Mouse (Mus musculus): ENCODE measurements around the gene Gm45521. TPM values are rescaled to one million over a fixed set of nuclear protein-coding genes. Genes with fewer than 3 reads are reported as not detected.

Gm45521 gene
- polyA plus RNA-seq, 1 experiment from 2014 or later, result not detected

DNA sequence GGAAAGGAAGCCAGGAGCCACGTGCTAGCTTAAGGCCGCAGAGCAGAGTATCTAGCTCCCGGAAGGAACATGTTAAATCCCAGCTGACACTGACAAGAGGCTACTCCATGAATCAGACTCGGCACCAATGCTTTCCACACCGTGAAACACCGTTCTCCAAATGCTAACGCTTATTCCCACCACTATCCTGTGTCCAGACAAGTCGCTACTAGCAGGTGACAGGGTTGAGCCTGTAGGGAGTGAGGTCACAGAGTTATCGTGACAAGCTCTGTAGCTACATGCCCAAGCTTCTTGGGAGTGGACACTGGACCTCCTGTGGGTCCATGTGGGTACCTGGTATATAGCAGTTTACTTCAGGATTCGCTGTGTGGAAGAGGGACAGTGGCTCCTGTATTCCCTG lies 661 bp upstream of the Gm45521 start:
- H3K9me3 ChIP-seq (replicated peaks), result no peaks in the 10 kb centered on the region
- no peak overlapping the region for H3K9ac ChIP-seq
- H3K4me3 ChIP-seq, result no peak overlapping the region
- 77% methylated on average over 10 of the region's 10 CpGs for WGBS (ENCODE audit: insufficient replicate concordance)
- no peak overlapping the region for H3K4me2 ChIP-seq
- H3K4me1 ChIP-seq, result peaks cover 9% of the 10 kb centered on the region
- no peaks in the 10 kb centered on the region for H3K36me3 ChIP-seq
- no peak overlapping the region for H3K27ac ChIP-seq
- H3K27me3 ChIP-seq (replicated peaks), result no peaks in the 10 kb centered on the region
- no peak for ATAC-seq

DNA sequence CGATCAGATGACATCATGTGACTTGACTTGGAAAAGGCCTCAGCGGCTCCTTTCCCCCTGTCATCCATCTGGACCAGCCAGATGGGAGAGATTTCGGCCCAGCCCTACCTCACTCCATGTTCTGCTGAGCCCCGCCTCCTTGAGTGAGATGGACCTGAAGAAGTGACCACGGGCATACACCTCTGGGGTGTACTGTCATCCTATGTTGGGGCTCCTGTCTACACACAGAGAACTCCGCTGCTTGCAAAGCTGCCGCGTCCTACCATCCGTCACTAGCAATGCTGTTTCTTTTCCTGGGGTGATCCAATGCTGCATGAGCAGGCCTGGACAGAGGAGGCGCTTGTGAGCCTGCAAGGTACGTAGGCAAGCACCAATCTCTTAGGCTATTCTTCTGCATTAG lies 3.5 kb downstream of the Gm45521 start:
- Histone ChIP-seq H3K27me3 (replicated peaks) (no peaks in the 10 kb centered on the region), H3K4me3 (no peak overlapping the region), H3K27ac (no peak overlapping the region), H3K4me2 (no peak overlapping the region), H3K9me3 (replicated peaks) (no peaks in the 10 kb centered on the region), H3K9ac (no peak overlapping the region), H3K4me1 (no peaks in the 10 kb centered on the region), H3K36me3 (no peaks in the 10 kb centered on the region)
- 53% methylated on average over 11 of the region's 11 CpGs for WGBS (ENCODE audit: insufficient replicate concordance)
- ATAC-seq, result no peak

DNA sequence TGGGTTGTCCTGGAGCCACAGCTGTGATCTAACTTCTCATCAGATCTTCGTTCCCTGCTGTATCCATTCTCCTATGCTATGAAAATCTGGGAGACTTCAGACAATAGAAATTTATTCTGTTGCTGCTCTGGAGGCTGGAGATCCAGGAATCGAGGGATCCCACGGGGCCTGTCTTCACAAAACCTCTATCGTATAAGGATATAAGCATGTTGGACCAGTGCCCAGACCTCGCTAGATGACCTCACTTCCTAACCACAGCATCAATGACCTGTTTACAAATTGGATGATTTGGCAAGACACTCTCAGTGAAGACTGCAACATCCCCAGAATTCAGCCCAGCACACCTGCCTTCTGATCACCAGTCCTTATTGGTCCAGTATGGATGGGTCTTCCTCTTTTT lies 4.6 kb downstream of the Gm45521 start:
- 64% methylated on average over 5 of the region's 5 CpGs for WGBS (ENCODE audit: insufficient replicate concordance)
- no peaks in the 10 kb centered on the region for H3K36me3 ChIP-seq
- no peak overlapping the region for H3K9ac ChIP-seq
- no peak overlapping the region for H3K4me3 ChIP-seq
- no peak overlapping the region for H3K27ac ChIP-seq
- no peaks in the 10 kb centered on the region for H3K27me3 ChIP-seq (replicated peaks)
- H3K4me2 ChIP-seq, result no peak overlapping the region
- no peaks in the 10 kb centered on the region for H3K4me1 ChIP-seq
- no peaks in the 10 kb centered on the region for H3K9me3 ChIP-seq (replicated peaks)
- ATAC-seq, result no peak

DNA sequence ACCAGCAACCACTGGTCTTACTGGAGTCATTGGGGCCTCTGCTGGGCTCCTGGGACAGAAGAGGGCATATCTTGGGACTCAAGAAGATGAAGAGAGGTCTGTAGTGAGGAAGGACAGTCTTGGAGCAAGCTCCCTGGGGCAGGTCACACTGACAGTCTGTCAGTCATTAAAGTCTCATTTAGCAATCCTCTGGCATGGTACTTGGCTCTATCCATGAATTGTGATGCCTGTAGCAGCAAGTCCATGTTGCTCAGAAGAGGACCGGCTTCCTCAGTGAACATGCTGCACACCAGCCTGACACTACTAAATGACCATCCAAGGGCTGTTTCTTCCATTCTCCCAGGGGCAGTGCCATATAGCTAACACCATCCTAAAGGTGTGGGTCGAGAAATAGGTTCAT lies 5.5 kb downstream of the Gm45521 start:
- H3K27me3 ChIP-seq (replicated peaks), result no peaks in the 10 kb centered on the region
- no peak overlapping the region for H3K27ac ChIP-seq
- no peaks in the 10 kb centered on the region for H3K36me3 ChIP-seq
- H3K4me1 ChIP-seq, result no peaks in the 10 kb centered on the region
- no peaks in the 10 kb centered on the region for H3K9me3 ChIP-seq (replicated peaks)
- H3K9ac ChIP-seq, result no peak overlapping the region
- H3K4me2 ChIP-seq, result no peak overlapping the region
- 57% methylated on average over 2 of the region's 2 CpGs for WGBS (ENCODE audit: insufficient replicate concordance)
- no peak for ATAC-seq
- H3K4me3 ChIP-seq, result no peak overlapping the region

DNA sequence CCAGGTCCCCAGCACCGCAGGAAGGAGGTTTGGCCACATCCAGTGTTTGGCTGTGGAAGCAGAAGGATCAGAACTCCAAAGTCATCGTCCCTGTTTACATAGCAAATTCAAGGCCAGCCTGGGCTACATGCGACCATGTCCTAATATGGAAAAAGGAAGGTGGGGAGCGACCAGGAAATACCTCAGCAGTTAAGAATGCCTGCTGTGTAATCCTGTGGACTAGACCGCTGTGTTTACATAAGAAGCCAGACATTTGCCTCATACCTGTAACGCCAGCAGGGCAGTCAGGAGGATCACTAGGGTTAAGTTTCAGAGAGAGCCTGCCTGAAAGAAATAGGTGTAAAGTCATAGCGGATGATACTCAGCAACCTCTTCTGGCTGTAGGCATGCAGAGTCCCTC lies 6.1 kb downstream of the Gm45521 start:
- Histone ChIP-seq H3K4me1 (no peaks in the 10 kb centered on the region), H3K4me2 (no peak overlapping the region), H3K27ac (no peak overlapping the region), H3K9me3 (replicated peaks) (no peaks in the 10 kb centered on the region), H3K36me3 (no peaks in the 10 kb centered on the region), H3K27me3 (replicated peaks) (no peaks in the 10 kb centered on the region), H3K4me3 (no peak overlapping the region), H3K9ac (no peak overlapping the region)
- 51% methylated on average over 7 of the region's 7 CpGs for WGBS (ENCODE audit: insufficient replicate concordance)
- ATAC-seq, result no peak

DNA sequence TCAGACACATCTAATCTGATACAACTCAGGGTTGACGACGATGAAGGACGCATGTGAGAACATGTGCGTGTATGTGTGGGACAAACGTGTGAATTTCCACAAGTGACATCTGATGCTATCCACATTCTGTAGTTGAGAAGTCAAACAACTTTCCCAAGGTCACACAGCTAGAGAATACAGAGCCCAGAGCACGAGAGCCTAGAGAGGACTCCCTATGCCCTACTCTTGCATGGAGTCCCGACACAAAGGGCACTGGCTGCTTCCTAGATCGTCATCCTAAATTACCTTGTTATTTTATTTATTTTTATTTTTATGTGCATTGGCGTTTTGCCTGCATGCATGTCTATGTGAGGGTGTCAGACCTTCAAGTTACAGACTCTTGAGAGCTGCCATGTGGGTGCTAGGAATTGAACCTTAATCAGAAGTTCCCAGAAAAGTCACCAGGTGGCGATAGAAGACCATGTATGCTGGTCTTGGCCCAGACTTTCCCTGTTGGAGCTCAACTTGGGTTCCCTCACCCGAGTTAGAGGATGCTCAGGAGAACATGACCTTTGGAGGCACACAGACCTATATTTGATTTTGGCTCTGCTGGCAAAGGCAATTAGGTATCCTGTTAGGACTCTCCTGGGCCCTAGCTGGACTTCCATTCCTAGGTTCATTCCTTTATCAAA lies 7.3 kb downstream of the Gm45521 start:
- Histone ChIP-seq H3K27ac (no peak overlapping the region), H3K4me1 (no peaks in the 10 kb centered on the region), H3K4me3 (no peak overlapping the region), H3K27me3 (replicated peaks) (no peaks in the 10 kb centered on the region), H3K36me3 (no peaks in the 10 kb centered on the region), H3K4me2 (no peak overlapping the region), H3K9ac (no peak overlapping the region), H3K9me3 (replicated peaks) (no peaks in the 10 kb centered on the region)
- WGBS (ENCODE audit: insufficient replicate concordance), result 48% methylated on average over 11 of the region's 11 CpGs
- ATAC-seq, result no peak

DNA sequence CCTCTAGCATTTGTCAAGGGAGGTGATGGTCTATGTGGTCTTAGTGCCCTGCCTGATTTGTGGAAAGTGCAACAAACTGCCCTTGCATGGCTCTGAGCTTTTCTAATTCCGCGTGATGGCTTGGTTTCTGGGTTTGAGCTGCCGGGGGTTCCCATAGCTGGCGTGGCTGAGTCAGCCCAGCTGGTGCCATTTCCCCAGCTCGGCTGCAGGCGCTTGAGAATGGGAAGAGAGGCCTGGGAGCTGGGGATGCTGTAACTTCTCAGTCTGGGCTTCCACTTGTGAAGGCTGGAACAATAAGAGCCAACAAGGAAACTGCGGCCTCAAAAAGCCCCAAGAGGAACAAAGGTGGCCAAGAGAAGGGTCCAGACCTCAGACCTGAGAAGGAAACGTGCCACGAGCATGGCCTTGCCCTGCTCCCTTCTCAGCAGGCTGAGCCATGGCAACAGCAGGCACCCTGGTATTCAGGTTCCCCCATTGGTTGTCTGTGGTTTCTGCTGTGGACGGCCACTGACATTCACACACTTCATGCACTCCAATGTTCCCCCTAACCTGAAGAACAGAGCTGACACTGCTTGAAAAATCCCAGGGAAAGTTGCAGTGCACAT lies 14.9 kb downstream of the Gm45521 start:
- H3K4me1 ChIP-seq, result no peaks in the 10 kb centered on the region
- 45% methylated on average over 10 of the region's 10 CpGs for WGBS (ENCODE audit: insufficient replicate concordance)
- H3K4me3 ChIP-seq, result no peak overlapping the region

DNA sequence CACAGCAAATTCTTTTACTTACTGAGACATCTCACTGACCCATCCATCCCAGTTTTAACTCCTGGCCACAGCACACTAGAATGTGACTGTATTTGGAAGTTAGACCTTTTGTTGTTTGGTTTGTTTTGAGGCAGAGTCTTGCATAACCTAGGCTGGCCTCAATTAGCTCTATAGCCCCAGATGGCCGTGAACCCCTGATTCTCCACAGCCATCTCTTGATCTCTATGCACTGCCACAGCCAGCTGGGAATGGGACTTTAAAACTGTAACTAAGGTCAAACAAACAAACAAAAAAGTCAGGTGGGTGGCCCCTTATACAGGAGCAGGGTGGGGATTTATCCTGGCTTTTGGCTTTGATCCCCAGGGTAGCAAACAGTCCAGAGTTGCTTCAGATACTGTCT lies 17.6 kb downstream of the Gm45521 start:
- H3K9me3 ChIP-seq (replicated peaks), result no peaks in the 10 kb centered on the region
- H3K9ac ChIP-seq, result no peak overlapping the region
- no peak overlapping the region for H3K4me3 ChIP-seq
- 63% methylated on average over 1 of the region's 1 CpGs for WGBS (ENCODE audit: insufficient replicate concordance)
- ATAC-seq, result no peak
- H3K27ac ChIP-seq, result no peak overlapping the region
- no peaks in the 10 kb centered on the region for H3K36me3 ChIP-seq
- H3K4me1 ChIP-seq, result no peaks in the 10 kb centered on the region
- H3K4me2 ChIP-seq, result no peak overlapping the region
- H3K27me3 ChIP-seq (replicated peaks), result no peaks in the 10 kb centered on the region

More for the DNA sequence above, 14.9 kb downstream of the Gm45521 start:
- no peak overlapping the region for H3K27ac ChIP-seq
- no peak overlapping the region for H3K4me2 ChIP-seq
- no peaks in the 10 kb centered on the region for H3K9me3 ChIP-seq (replicated peaks)
- H3K27me3 ChIP-seq (replicated peaks), result no peaks in the 10 kb centered on the region
- H3K36me3 ChIP-seq, result no peaks in the 10 kb centered on the region
- no peak overlapping the region for H3K9ac ChIP-seq
- no peak for ATAC-seq

DNA sequence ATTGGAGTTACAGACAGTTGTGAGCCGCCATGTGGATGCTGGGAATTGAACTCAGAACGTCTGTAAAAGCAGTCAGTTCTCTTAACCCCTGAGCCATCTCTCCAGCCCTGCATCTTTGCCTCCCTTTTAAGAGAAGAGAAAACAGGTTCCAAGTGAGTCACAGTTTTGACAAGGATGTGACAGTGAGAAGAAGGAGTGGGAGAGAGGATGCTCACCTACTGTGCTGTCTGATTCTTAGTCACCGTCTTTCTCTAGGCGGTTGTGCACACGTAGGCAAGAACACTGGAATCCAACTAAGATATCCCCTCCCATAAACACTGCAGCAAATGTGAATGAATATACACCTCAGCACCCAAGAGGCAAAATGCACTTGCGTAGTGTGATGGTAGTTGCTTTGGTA lies 18.1 kb downstream of the Gm45521 start:
- ATAC-seq, result no peak
- H3K9me3 ChIP-seq (replicated peaks), result no peaks in the 10 kb centered on the region
- H3K27ac ChIP-seq, result no peak overlapping the region
- H3K9ac ChIP-seq, result no peak overlapping the region
- no peaks in the 10 kb centered on the region for H3K4me1 ChIP-seq
- WGBS (ENCODE audit: insufficient replicate concordance), result 78% methylated on average over 6 of the region's 6 CpGs
- no peak overlapping the region for H3K4me2 ChIP-seq
- no peaks in the 10 kb centered on the region for H3K36me3 ChIP-seq
- no peaks in the 10 kb centered on the region for H3K27me3 ChIP-seq (replicated peaks)
- no peak overlapping the region for H3K4me3 ChIP-seq

DNA sequence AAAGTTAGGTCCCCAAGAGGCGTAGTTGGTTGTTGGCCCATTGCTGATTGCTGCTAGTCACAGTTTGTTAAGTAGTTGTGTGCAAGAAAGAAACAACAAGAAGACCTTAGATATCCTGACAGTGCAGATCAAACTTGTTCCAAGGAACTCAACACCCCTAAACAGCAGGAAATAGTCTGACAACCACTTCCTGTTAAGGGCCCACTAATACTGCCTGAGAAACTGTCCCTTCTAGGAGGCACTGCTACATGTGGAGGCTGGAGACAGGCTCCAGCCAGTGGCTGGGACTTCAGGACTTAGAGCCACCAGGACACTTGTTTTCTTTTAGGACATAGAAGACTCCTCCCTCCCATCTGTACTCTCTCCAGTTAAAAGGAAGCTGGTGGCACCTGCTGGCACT lies 20.4 kb downstream of the Gm45521 start:
- Histone ChIP-seq H3K36me3 (no peaks in the 10 kb centered on the region), H3K27ac (no peak overlapping the region), H3K4me2 (no peak overlapping the region), H3K4me1 (no peaks in the 10 kb centered on the region), H3K9me3 (replicated peaks) (no peaks in the 10 kb centered on the region), H3K9ac (no peak overlapping the region), H3K27me3 (replicated peaks) (no peaks in the 10 kb centered on the region), H3K4me3 (no peak overlapping the region)
- WGBS (ENCODE audit: insufficient replicate concordance), result 55% methylated on average over 1 of the region's 1 CpGs
- ATAC-seq, result no peak

DNA sequence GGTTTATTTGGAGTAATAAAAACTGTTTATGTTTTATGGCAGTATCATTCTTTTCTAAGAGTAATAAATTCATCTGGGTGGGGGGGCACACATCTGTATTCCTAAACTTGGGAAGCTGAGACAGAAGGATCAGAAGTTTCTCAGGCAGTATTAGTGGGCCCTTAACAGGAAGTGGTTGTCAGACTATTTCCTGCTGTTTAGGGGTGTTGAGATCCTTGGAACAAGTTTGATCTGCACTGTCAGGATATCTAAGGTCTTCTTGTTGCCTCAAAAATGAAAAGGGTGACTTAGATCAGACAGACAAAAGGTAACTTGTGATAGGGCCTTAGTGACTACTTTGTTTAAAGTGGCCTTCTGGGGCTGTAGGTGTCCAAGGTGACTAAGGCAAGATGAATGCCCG lies 21.1 kb downstream of the Gm45521 start:
- no peaks in the 10 kb centered on the region for H3K9me3 ChIP-seq (replicated peaks)
- no peaks in the 10 kb centered on the region for H3K27me3 ChIP-seq (replicated peaks)
- H3K4me2 ChIP-seq, result no peak overlapping the region
- H3K4me3 ChIP-seq, result no peak overlapping the region
- no peaks in the 10 kb centered on the region for H3K36me3 ChIP-seq
- ATAC-seq, result no peak
- no peak overlapping the region for H3K9ac ChIP-seq
- no peak overlapping the region for H3K27ac ChIP-seq
- no peaks in the 10 kb centered on the region for H3K4me1 ChIP-seq
- WGBS (ENCODE audit: insufficient replicate concordance), result 63% methylated on average over 1 of the region's 1 CpGs

DNA sequence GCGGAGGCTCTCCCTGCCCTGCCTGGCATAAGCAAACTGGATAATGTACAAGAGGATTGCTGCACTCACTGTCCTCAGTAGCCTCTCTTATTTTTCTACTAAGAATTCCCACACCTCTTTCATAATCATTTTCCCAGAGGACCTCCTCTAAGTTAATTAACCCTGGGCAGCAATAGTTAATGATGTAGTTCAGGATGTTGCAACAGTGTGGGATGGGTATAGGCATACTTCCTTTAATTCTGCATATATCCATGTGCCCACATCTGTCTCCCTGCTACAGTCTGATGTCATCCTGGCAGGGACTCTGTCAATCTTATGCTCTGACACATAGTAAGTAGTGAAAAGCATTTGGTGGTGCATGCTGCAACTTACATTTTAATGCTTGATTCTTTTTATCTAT lies 24.1 kb downstream of the Gm45521 start:
- H3K27ac ChIP-seq, result no peak overlapping the region
- no peak overlapping the region for H3K4me2 ChIP-seq
- H3K4me1 ChIP-seq, result no peaks in the 10 kb centered on the region
- 84% methylated on average over 1 of the region's 1 CpGs for WGBS (ENCODE audit: insufficient replicate concordance)
- no peaks in the 10 kb centered on the region for H3K27me3 ChIP-seq (replicated peaks)
- no peaks in the 10 kb centered on the region for H3K9me3 ChIP-seq (replicated peaks)
- ATAC-seq, result no peak
- H3K36me3 ChIP-seq, result no peaks in the 10 kb centered on the region
- no peak overlapping the region for H3K4me3 ChIP-seq
- no peak overlapping the region for H3K9ac ChIP-seq

DNA sequence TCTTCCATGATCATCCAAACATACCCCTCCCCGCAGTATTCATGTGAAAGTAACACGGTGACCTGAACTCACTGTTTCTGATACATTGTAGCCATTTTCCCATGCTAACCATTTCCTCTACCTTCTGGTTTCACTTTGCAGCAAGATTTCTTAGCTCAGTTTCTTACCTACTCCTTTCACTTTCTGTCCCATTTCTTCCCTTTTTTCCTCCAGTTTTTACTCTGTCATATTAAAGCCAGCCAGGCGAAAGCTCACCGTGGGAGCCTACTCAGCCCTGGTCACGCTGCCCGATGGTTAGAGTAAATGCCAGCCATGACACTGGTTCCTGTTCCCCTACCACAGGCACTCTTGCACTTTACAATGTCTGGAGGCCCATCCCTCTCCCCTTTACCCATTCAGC lies 29.8 kb downstream of the Gm45521 start:
- H3K27ac ChIP-seq, result no peak overlapping the region
- ATAC-seq, result no peak
- H3K27me3 ChIP-seq (replicated peaks), result no peaks in the 10 kb centered on the region
- H3K9me3 ChIP-seq (replicated peaks), result no peaks in the 10 kb centered on the region
- WGBS (ENCODE audit: insufficient replicate concordance), result 76% methylated on average over 6 of the region's 6 CpGs
- no peaks in the 10 kb centered on the region for H3K36me3 ChIP-seq
- H3K4me2 ChIP-seq, result no peak overlapping the region
- no peaks in the 10 kb centered on the region for H3K4me1 ChIP-seq
- H3K4me3 ChIP-seq, result no peak overlapping the region
- no peak overlapping the region for H3K9ac ChIP-seq

All from liver, embryonic 12.5 days (tissue).